Mouse (Mus musculus): ENCODE measurements at regions not wholly inside any gene's neighbourhood (a gene's known extent, or its start where the extent isn't known, plus 50 kb on each side); places are given as distances from the start of the nearest gene placed in this dataset.

- no peak for DNase-seq
Measured at GRCm38 (mm10) chr16:39285028-39285744, 392.7 kb downstream of the Igsf11 start.

DNA sequence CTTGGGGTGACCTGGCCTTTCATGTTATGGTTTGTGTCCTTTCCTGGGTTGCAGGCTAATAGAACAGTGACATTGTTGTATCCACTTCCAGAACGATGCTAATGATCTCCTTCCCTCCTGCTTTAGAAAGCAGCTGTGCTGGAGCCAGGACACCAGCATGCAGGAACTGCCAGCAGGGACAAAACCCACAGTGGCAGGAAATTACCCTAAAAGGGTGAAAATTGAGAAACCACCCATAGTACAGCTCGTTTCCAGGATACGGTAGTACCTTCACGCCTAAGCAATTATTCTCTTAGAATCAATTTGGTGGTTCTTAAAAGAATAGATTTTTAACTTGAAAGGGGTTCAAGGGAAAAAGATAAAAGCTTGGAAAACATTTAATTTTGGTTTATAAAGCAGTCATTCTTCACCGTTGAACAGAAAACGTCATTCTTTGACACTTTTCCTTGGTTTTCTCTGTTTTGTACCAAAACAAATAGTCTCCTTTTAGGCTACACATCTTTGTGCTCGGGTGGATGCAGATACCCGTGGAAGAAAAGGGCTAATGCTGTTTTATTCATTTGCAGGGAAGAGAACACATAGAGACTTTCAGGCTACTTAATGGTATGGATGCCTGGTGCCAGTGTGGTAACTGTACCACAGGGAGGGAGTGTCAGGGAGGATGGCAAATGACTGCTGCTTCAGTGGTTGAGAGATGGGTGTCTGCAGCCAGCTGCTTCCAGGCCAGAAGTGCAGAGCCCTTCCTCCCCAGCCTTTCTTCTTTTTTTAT is 394.5 kb downstream of the Igsf11 start:
- no peak for DNase-seq

DNA sequence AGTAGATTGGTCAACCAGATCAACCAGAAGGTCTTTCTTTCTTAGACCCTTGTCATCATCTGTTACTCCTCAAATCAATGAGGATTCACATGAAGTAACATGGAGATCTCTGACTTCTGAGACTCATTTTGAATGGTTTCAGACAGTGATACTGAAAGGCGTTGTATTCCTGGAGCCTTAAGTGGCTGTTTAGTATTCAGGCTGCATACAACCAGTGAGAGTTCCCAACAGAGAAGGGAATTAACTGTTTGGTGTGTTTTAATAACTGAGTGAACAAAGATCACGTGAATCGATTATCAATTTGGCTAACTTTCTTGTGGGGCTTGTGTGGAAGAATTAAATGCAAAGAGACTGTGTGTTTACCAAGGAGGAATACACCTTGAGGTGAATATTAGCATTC is 406.4 kb downstream of the Igsf11 start:
- DNase-seq: no peak

DNA sequence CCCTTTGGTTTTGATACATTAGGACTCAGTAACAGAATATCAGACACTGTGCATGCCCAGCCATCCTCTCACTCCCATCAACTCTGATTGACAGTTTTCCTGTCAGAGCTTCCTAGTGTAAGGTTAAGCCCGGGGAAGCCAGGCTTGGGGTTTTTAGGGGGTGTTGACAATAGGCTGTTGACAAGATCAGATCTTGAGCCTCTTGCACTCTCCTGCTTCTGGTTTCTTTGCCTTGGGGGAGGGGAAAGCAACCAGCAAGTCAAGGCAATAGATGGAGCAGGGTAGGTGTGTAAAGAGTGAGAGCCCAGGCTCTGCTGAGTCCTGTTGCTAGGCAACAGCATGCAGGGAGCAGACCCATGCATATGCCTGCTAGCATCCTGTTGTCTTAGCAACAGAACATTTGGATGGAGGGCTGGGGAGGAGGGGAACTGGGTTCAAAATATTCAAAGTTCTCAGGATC is 410.5 kb downstream of the Igsf11 start:
- DNase-seq: no peak

DNA sequence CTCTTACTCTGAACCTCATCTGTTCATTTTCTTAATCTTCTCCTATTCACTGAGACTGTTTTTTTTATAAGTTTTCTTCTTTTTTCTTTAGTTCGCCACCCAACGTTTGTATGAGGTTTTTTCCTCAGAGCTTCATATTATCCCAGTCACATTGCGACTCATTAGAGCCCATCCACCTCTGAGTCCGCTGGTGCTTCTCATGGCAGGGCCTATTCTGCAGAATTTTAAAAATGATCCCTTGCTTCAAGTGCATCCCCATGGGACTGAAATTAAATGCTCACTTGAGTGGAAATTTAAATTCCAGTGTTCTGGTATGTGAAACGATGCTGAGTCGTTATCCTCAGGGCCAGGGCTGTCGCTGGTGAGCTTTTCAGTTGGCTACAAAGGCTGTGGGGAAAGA is 410.9 kb downstream of the Igsf11 start:
- no peak for DNase-seq

DNA sequence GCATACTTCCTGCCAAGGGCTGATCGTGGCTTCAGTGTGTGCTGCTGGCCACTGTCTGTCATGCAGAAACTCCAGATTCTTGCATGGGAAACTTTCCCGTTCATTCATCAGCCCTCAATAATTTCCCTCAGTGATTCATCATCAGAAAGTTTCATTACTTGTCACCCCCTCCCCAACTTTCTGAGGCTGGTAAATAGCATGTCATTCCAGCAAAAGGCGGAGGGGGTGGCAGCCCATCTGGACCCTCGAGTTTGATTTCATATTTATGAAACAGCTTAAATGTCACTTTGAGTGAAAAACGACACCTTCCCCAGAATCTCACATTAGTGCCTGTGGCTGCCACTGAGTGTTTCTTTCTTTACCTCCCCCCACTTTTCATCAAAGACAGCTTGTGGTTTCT is 415.5 kb downstream of the Igsf11 start:
- no peak for DNase-seq

DNA sequence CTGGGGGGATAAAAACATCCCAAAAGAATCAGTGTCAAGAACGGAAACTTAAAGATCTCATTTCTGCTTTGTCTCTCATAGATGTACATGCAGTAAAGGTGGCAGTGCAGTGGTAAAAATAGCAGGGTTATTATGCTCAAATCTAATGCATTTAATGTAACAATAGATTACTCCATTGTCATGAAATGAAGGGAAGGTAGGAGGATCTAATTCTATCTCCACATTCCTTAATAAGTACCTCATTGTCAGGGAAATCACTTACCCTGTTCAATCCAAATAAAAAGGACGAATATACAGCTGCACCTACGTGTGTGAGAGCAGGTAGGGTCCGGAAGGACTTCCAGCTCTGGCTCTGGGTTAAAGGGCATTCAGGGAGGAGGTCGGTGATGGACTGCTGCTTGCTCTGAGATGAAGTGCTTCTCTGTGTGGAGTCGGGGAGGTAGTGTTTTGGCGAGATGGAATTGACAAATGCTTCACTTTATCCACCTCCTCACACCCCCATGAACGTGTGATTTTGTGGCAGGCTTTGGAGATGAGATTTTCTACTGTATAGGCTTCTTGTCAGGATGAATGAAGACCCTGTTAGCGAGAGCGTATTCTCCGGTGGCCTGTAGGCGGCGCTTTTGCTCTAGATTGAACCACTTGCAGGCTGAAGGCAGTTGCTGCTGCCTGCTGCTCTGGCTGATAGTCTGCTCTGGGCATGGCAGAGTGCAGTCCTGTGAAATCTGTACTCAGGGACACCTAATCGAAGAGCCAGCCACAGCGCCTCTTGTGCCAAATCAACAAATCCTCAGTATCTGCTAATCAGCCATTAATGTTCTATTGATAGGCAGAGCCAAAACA is 424.5 kb downstream of the Igsf11 start:
- DNase-seq: no peak

DNA sequence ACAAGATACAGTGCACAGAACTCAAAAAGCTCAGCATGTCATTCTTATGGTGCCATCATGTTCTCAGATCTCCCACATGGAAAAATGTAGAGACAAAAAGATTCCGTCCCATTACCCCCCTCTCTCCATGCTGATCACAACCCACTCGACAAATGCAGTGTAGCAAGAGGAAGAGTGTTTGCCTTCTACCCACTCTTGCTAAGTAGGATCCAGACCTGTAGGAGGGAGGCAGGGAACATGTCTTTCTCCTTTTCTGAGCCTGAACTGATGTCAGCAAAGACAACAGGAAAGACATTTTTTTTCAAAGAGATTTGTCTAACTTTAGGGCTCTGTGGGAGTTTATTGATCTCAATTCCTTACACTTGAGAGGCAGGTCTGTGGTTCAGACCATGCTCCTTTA is 433.2 kb downstream of the Igsf11 start:
- no peak for DNase-seq

GRCm38 (mm10) chr16:39363657-39364056 is 471.2 kb downstream of the Igsf11 start:
- no peak for DNase-seq

GRCm38 (mm10) chr16:39368276-39368675 is 475.8 kb downstream of the Igsf11 start:
- no peak for DNase-seq

DNA sequence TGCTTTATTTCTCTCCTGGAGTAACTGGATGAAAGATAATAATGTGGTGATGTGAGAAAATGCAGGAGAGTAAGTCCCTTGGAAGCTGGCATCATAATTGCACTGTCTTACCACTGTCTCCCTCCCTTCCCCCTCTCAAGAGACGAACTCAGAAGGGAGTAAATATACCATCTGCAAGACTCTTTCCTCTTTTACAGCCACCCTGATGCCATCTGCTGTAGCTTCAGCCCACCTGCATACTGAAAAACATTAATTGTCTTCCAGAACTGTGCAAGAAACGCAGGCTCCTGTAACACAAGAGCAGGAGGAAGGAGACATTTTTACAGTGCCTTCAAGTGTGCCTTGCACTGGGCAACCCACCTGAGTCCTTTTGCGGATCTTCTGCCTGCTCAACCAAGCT is 482.1 kb downstream of the Igsf11 start:
- DNase-seq: no peak

- no peak for DNase-seq
Measured at GRCm38 (mm10) chr16:39379959-39380358, 487.5 kb downstream of the Igsf11 start.

DNA sequence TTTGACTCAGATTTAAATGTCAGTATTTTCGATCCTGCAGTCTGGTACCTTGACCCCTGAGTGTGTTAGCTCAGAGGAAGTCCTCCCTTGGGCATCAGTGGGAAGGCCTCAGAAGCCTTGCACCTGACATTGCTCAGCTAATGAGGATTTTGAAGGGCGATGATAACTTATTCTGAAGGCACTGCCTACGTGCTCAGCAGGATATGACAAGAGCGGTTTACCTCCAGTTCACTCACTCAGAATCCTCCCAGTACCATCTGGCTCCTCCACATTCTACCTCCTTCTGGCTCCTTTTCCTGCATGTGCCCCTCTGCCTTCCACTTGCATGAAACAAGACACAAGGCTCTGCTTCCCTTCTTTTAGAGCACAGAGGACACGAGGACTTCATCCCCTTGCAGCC is 497.5 kb downstream of the Igsf11 start:
- DNase-seq: no peak

DNA sequence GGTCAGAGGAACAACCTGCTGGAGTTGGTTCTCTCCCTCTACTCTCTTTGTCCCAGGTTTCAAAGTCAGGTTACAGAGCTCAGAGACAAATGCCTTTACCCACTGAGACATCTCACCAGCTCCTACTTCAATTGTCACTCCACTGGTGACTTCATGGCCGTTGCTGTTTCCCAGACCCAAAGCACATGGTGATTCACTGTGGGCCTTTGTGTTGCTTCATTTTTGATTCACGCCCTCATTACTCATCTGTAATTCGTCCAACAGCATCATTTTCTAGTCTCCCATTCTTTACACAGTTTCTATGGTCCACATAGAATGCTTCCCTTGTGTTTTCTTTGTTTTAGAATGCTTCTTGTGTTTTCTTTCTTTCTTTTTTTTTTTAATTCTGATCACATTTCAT is 498.2 kb downstream of the Igsf11 start:
- no peak for DNase-seq

GRCm38 (mm10) chr16:39402101-39402749 is 509.8 kb downstream of the Igsf11 start:
- no peak for DNase-seq

DNA sequence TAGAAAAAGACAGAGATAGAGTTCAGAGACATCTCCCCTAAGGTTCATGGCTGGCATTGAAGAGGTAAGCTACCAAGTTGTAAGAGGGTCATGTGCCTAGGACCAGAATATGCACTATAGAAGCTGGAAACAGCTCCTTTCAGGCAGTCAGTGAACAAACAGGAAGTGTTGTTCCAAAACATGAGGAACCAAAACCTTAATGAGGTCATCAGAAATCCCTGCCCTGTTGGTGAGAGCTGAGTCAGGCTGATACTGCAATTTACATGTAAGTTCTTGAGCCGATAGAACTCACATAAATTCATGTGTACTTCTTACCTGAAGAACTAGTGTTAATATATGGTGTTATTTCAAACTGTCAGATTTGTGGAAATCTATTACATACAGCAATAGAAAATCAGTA is 539.1 kb downstream of the Igsf11 start:
- DNase-seq: no peak

- DNase-seq: no peak
Measured at GRCm38 (mm10) chr16:39445740-39446139, 538.4 kb upstream of the Lsamp start.

DNA sequence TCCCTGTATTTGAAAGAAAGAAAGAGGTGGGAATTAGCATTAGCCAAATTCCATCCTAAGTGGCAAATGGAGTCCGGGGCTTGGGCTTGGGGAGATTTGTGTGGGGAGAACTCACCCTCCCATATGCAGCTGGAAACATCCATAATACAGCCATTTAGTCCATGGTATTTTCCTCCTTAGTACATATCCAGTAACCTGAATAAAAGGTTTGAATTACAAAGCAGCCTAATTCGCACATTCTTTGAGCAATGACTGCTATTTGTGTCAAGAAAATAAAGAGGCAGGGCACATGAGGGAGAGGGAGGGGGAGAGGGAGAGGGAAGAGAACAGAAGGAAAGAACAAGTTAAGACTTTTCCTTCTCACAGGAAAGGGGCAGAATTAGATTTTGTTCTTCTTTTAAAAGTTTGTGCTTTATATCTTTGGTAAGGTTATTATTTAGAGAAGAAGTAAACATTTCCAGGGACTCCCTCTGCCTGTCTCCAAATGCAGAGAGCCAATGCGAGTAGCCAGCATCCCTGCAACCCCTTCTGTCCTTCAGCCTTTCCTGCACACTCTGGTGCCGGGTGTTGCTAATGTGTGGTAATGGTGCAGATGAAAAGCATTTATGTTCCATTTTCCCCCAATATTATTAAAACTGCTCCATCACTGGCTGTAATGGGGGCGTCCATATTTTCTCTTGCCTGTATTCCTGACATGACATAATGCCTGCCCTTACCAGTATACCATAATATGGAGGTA is 530.6 kb upstream of the Lsamp start:
- no peak for DNase-seq
